Mouse (Mus musculus): ENCODE measurements around the gene Ttll1.
"Not testable (repeated sequence)": the region's sequence is repeated elsewhere in the genome, so short reads cannot be mapped to it uniquely, and the experiment has no call there.

Ttll1 gene

DNA sequence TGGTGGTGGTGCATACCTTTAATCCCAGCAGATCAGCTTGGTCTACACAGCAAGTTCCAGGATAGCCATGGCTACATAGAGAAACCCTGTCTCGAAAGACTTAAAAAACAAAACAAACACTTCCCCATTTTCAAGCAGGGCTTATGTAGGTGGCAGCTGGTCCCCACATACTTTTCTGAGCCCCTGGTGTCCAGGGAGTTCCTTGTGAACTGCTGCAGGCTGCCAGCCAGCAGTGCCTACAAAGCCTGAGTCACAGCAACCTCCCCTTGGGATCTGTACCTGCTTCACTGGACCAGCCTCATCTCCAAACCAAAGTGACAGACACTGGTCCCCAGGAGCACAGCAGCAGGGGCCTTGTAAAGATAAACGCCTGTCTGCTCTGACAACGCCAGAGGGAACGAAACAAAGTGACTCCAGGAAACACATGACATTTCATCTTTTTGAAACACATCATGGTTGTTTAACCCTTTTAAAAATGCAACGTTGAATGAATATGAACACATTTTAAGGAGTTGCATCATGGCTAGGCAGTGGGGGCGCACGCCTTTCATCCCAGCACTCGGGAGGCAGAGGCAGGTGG is 28.0 kb downstream of the Ttll1 start:
- no peak for DNase-seq (ENCODE audit: low read depth, low spot score)

DNA sequence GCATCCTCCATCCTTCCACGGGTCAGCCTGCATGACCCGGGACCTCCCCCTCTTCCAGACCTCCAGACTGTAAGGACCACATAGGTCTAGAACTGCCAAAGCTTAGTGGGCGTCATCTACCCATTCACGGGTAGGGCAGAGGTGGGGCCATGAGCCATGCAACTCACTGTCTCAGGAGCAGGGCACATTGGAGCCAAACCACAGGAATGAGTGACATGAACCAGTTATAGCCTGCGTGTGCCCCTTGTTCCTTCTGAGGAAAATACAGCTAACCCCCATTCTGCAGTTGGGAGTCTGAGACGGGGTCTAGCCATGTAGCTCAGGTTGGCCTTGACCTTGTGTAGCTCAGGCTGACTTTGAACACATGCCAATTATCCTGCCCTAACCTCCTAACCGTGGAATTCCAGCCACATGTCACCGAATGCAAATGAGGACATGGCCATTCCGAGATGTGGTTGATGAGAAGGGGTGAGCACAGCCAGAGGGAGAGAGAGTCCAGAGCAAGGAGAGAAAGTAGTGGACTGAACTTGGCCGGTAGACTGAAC is 29.4 kb downstream of the Ttll1 start:
- no peak for DNase-seq (ENCODE audit: low read depth, low spot score)

DNA sequence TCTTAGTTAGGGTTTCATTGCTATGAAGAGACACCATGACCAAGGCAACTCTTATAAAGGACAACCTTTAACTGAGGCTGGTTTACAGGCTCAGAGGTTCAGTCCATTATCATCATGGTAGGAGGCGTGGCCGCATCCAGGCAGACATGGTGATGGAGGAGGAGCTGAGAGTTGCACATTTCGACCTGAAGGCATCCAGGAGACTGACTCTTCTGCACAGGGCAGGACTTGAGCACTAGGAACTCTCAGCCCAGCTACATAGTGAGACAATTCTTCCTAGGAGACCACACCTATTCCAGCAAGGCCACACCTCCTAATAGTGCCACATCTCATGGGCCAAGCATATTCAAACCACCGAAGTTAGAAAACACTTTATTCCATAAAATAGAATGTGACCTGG is 30.9 kb downstream of the Ttll1 start:
- peak; percentile 38 for DNase-seq (ENCODE audit: low read depth, low spot score)

DNA sequence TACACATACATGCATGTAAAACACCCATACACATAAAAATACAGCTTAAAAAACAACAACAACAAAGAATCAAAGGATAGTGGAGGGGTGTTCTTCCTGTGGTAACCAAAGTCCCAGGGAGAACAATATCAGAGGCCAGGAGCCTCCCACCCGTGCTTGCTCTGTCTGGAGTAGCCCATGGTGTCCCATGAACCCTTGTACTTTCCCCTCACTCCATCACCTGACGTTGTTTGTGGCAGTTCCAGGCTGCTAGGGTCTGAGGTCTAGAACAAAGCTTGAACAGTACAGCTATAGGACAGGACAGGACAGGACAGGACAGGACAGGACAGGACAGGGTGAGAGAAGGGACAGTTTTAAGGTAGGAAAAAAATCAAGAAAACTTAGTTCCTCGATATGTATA is 32.6 kb downstream of the Ttll1 start:
- no peak for DNase-seq (ENCODE audit: low read depth, low spot score)

DNA sequence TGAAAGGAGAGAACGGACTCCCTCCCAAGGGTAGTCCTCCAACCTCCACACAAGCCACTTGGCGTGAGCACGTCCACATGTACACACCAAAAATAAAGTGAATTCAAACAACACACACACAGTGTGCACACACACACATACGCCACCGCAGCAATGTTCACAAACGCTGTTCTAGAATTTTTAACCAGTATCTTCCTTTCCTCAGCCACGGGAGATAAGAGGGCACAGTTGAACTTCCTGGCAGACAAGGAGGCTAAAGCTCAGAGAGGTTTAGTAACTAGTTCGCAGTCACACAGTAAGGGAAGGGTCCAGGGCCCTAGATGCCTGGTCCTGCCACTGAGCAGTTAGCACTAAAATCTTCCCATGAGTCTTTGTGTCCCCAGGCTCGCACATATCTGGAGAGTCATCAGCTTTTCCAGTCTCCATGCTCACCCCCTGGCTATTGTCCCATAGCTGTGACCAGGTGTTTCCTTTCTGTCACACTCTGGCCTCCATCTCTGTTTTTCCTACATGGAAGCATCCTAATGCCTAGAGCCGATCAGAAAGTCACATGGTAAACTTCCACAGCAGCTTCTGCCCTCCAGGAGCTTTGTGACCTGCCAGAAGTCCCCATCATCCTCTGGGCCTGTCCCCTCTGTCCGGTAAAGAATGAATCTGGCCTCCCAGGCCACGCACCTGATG is 34.0 kb downstream of the Ttll1 start:
- DNase-seq (ENCODE audit: low read depth, low spot score), result no peak

DNA sequence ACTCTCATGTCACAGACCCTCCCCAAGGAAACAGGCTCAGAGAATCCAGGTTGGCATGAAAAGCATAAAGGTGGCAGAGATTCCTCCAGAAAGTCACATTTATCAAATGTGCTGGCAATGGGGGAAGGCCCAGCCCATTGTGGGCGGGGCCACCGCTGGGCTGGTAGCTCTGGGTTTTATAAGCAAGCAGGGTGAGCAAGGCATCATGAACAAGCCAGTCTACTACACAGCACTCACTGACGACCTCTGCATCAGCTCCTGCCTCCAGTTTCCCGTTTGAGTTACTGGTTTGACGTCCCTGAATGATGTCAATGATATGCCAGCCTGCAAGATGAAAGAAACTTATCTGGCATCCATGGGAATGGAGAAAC is 36.2 kb downstream of the Ttll1 start:
- peak; percentile 39 for DNase-seq (ENCODE audit: low read depth, low spot score)

DNA sequence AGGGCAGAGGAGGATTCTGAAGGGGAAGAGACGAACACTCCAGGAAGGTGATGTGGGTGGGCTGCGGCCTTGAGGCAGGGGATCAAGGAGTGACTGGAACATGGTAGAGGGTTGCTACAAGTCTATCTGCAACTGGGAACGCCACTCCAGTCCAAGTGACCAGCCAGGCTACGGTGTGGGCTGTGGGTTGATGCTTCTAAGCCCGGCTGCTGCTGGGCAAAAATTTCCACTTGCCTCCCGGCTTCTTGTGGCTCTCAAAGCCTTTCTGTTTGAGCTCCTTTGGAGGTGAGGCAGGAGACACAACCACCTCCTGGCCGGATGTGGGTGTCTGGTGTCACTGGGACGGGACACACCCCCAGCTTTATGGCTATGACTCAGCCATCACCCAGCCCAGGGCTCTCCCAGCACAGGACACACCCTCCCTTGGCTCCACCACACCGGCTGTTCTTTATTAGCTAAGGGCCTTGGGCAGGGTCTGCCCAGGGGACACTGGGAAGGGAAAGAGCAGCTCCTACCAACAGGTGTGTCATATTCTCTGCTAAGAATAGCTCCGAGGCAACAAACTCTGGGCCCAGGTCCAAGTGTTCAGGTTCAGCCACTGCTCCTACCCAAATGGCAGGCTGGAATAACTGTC is 36.7 kb downstream of the Ttll1 start:
- DNase-seq (ENCODE audit: low read depth, low spot score), result peak; percentile 68

DNA sequence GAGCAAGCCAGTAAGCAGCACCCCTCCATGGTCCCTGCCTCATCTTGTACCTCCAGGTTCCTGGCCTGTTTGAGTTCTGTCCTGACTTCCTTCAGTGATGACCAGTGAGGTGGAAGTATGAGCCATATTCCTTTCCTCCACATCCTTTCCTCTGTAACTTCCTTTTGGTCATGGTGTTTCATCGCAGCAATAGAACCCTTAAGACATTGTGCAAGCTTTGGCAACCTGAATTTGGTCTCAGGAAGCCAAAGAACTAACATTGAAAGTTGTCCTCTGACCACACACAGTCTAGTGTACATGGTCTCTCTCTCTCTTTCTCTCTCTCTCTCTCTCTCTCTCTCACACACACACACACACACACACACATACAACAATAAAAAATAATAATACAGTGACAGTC is 37.4 kb downstream of the Ttll1 start:
- no peak for DNase-seq (ENCODE audit: low read depth, low spot score)

DNA sequence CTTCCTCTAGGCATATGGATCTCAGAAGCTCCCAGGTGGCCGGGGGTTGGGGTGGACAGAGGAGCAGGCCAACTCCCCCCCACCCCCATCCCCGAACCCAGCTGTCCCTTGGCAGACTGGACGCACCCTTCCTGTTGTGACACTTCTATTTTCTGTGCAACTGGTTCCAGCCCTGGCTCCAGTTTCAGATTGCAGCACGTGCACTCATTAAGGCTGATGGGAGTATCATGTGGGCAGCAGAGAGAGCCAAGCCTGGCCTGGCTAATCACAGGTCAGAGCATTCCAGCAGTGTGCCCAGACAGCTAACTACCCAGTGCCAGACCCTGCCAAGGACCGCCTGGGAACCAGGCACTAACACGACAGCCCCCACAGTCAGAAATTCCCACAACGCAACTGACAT is 39.2 kb downstream of the Ttll1 start:
- no peak for DNase-seq (ENCODE audit: low read depth, low spot score)

DNA sequence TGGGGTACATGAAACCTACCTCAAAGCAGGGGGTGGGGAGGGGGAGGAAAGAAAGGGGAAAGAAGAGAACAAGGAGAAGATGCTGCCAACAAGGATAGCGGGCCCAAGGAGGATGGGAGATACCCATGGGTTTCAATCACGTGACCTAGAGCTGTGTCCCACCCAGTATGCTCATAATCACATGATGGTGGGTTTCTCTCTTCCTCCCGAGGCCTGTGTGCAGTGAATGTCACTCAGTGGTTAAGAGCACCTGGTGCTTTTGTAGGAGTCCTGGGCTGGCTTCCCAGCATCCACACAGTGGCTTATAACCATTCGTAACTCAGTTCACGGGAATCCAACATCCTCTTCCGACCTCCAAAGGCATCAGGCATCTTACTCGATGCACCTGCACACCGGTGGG is 40.2 kb downstream of the Ttll1 start:
- DNase-seq (ENCODE audit: low read depth, low spot score), result no peak

DNA sequence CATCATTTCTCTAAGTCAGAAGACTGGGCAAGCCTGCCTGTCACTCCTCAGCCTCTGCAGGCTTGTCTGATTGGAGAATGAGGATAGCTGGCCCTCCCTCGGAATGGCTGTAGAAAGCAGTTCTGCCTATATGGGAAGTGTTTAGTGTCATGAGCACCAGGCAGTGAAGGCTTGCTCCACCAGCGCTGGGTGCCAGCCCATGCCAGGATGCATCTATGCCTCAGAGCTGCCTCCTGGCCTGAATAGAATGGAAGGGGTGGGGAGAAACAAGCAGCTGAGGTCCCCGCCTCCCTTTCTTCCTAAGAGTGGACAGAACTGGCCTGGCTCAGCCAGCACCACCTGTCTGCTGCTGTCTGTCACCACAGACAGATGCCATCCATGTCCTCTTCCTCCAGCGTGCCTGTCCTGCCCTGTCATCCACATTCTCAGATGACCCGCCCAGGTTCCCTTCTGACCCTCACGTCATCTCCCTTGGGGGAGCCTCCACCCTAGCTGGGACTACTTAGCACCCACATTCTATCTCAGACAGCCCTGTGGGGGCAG is 41.3 kb downstream of the Ttll1 start:
- DNase-seq (ENCODE audit: low read depth, low spot score), result no peak

DNA sequence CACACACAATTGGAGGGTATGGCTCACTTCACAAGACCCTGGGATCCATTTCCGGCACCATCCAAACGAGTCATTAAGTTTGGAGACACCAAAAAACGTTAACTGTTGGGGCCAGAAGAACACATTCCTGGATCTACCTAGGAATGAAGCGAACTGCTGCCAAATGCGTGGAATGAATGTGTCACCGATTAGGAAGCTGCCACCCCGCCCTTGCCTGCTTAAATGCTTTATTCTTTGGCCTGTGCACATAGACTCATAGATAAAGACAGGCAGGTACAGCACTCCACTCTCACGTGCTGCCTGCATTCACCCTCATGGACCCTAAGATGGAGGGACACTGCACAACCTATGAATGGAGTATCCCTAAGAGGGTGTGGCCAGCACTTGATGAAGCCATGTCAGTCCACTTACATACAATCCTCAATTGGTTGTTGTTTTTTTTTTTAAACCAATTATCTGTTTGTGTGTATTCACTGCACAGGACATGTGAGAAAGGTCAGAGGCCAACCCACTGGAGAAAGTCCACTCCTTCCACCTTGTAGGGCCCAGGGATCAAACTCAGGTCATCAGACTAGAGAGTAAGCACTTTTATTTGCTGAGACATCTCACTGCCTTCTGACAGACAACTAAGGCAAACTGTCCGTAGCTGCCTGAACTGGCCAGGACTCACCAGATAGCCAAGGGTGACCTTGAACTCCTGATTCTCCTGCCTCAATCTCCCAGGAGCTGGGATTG is 43.3 kb downstream of the Ttll1 start:
- no peak for DNase-seq (ENCODE audit: low read depth, low spot score)

DNA sequence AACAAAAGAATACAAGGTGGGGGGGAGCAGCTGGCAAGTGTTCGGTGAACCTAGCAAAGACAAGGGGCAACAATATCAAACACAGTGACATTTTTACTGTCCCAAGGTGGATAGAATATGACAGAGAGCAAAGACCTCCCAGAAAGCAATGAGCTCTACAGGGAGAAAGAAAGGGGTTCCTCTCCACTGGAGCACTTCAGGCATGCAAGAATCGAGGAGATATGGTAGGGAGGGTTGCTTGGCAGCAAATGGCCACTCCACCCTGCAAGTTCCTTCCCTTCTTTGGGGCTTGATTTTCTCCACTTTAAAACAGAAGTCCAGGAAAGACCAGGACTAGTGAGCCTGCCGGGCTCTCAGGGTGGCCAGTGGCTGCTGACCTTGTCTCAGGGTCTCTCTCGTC is 44.4 kb downstream of the Ttll1 start:
- DNase-seq (ENCODE audit: low read depth, low spot score), result no peak

DNA sequence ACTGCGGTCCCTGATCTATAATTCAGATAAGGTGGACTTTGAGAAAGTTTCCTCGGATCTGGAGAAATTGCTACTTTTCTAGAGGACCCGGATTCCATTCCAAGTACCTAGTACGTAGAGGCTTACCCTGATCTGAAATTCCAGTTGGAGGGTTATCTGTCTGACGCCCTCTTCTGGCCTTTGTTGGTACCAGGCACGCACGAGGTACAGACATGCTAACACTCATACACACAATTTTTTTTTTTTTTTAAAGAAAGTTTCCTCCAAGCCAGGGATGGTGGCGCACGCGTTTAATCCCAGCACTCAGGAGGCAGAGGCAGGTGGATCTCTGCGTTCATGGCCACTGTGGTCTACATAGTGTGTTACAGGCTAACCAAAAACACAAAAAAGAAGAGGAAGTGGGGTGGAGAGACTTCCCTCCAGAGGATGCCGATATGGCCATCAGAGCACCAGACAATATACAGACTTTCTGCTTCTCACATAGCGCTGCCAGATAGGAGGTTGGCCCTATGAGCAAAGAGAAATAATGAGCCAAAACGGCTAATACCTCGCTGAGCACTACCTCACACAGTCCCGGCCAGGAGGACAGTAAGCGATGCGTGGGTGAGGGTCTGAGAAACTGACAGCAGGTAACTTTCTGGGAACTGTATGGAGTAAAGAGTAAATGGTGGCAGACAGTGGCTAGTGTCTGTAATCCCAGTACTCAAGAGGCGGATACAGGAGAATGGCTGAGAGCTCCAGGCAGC is 45.6 kb downstream of the Ttll1 start:
- peak; percentile 95 for DNase-seq (ENCODE audit: low read depth, low spot score)

DNA sequence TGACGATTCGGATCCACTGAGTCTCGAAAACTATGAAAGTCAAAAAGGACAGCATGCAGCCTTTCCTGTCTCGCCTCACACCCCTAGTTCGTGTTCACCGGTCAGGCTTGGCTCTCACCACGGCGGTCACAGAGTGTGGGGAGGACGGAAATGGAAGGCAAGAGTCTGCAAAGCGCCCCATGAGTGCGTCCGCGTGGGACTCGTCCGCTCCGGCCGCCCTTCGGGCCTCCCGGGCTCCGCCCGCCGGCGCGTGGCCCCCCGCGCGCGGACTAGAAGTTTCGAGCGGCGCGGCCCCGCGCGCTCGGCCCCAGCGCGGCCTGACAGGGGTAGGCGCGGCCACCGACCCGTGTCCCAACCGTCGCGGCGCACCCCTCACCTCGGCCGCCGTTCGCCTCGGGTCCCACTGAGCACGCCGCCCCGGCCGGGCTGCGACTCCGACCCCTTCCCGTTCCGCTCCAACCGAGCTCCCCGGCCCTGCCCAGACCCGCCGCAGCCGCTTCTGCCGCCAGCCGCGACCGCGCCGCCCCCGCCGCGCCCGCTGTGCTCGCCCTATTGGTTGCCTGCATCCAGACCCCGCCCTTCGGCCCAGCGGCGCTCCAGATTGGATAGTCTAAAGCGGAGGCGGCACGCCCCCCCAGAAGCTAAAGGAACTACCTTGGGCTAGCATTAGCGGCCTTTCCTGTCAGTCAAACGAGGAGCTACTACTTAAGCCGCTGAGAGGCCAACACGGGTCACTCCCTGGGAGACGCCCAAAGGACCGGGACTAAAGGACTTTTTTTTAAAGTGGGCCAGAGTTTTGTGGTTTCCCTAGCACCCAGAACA is 46.4 kb downstream of the Ttll1 start, which contains the start of gene Pacsin2:
Gene Pacsin2 (minus strand): TSS at position 524 of the 822 bp plus-strand sequence.
- peak; percentile 99 for DNase-seq (ENCODE audit: low read depth, low spot score)

DNA sequence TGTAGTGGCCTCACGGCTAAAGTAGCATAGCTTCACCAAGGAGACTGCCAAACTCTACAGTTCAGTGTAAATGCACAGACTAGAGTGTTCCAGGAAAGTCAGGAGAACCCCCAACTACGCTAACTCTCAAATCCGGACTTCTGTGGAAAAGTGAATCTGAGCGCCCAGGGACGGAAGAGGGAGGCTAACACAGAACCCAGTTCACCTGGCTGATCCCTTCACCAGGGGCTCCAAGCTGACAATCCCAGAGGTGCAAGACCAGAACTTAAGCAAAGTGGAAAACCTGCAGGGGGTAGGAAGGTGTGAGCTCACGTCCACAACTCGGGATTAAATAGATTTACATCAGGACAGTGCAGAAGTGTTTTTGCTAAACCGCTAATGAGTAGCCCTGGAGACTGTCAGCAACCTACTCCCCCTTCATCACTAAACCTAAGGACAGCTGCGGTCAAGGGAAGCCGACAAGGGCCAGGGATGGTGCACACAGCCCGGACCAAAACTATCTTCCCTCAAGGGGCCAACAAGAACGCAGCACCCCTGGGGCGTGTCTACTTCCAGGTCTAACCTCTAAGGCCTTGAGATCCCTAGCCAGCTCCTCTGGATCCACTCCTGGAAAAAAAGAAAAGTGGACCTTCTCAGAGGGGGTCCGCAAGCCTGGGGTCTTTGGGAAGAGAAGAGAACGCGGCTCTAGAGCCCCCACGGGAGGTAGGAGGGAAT is 47.2 kb downstream of the Ttll1 start:
- DNase-seq (ENCODE audit: low read depth, low spot score), result peak; percentile 78

DNA sequence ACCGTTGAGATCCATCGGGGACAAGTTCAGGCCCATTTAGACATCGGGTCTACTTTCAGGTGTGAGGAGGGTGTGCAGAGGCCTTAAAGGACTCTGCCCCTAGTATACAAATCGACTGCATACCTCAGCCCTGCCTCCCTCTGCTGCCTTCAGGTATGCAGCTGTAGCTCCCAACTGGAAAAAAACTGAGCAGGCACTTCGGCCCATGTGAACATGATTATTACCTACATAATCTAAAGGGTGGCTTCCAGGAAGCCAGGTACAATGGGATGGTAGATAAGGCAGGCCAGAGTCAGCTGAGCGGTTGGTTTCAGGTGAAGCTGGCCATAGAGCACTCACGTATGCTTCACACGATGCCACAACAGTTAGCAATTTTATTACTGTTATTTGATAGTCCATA is 48.3 kb downstream of the Ttll1 start:
- DNase-seq (ENCODE audit: low read depth, low spot score), result not testable (repeated sequence)

DNA sequence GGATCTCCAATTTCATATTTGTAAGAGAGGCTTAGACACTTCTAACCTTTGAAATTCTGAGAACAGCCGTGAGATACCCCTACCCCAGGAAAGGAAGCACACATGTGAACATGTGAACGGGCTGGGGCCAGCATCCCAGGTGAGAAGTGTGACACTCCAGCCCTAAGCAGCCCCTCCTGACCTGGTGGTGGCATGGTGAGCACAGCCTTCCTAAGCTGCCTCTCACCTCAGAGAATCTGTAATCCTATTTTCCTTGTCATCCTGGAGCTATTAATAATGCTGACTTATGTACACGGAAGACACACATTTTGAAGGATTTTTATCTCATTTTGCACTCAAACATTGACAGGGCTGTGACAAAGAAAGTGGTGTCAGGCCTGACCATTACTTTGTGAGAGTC is 49.8 kb downstream of the Ttll1 start:
- DNase-seq (ENCODE audit: low read depth, low spot score), result no peak

DNA sequence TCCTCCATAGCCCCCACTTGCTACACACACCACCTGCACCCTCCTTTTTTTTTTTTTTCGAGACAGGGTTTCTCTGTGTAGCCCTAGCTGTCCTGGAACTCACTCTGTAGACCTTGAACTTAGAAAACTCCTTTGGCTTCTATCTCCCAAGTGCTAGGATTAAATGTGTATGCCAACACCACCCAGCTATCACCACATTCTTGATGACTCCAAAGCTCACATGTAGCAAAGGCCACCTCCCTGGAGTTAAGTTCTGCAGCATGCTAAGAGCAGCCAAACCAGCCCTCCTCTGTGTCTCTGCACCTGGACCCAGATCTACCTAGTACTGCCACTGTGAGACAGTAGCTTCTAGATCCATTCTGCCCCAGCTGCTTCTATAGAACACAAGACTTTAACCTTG is 53.2 kb downstream of the Ttll1 start:
- no peak for DNase-seq (ENCODE audit: low read depth, low spot score)

DNA sequence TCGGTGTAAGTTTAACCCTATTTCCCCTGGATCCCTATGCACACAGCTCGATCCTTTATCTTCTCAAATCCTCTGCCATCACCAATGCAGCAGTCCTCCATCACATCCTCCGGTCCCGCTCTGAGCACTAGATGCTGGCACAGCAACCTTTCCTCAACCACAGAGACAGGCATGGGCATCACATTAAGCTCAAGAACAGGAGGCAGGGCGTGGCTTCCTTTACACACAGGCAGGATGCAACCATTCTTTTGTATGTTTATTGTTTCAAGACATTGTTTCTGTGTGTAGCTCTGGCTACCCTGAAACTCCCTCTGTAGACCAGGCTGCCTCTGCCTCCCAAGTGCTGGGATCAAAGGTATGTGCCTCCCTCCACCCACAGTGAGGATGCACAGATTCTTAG is 55.1 kb downstream of the Ttll1 start:
- peak; percentile 58 for DNase-seq (ENCODE audit: low read depth, low spot score)
